Mouse (Mus musculus): ENCODE measurements at regions not wholly inside any gene's neighbourhood (a gene's known extent, or its start where the extent isn't known, plus 50 kb on each side); places are given as distances from the start of the nearest gene placed in this dataset.

GRCm38 (mm10) chr5:112012505-112013164 is 239.7 kb downstream of the Cryba4 start:
- Histone ChIP-seq H3K4me1 (ENCODE audit: control insufficient read depth, insufficient read depth, low read length) (no peaks in the 10 kb centered on the region), H3K4me2 (replicated peaks; ENCODE audit: low read depth, low read length, severe bottlenecking) (0 out of 2 replicates have a peak overlapping the region, but pooled peaks have one; percentile 10), H3K27me3 (ENCODE audit: control insufficient read depth, insufficient read depth, low read length) (0 out of 2 replicates have a peak, but pooled peaks cover 4% of the 10 kb centered on the region), H3K36me3 (ENCODE audit: control insufficient read depth, insufficient read depth, low read length) (no peaks in the 10 kb centered on the region), H3K9me3 (ENCODE audit: control insufficient read depth, low read length) (peaks cover 4% of the 10 kb centered on the region; the same call in 1 of the 2 replicates), H3K27ac (replicated peaks; ENCODE audit: low read depth, low read length) (no peak overlapping the region), H3K4me3 (replicated peaks; ENCODE audit: low read length) (no peak overlapping the region), H3K9ac (ENCODE audit: low read depth, low read length, severe bottlenecking) (no peak overlapping the region)
- ATAC-seq (ENCODE audit: low FRiP score, low read depth) (no peak), DNase-seq (ENCODE audit: low spot score) (no peak)
- 27% methylated on average over 9 of the region's 9 CpGs for WGBS
- no peak for TF ChIP-seq POLR2A (IDR thresholded peaks at IDR 0.05; ENCODE audit: borderline replicate concordance, extremely low read depth, insufficient read depth, insufficient read length)

GRCm38 (mm10) chr5:112018925-112019324 is 233.4 kb downstream of the Cryba4 start:
- no peak overlapping the region for H3K27ac ChIP-seq (replicated peaks; ENCODE audit: low read depth, low read length)
- DNase-seq (ENCODE audit: low spot score) (no peak), ATAC-seq (ENCODE audit: low FRiP score, low read depth) (no peak)

GRCm38 (mm10) chr5:112020882-112021281 is 231.4 kb downstream of the Cryba4 start:
- Histone ChIP-seq H3K9me3 (ENCODE audit: control insufficient read depth, low read length) (no peaks in the 10 kb centered on the region), H3K4me2 (replicated peaks; ENCODE audit: low read depth, low read length, severe bottlenecking) (no peak overlapping the region), H3K4me3 (replicated peaks; ENCODE audit: low read length) (no peak overlapping the region), H3K27me3 (ENCODE audit: control insufficient read depth, insufficient read depth, low read length) (no peaks in the 10 kb centered on the region), H3K36me3 (ENCODE audit: control insufficient read depth, insufficient read depth, low read length) (no peaks in the 10 kb centered on the region), H3K9ac (ENCODE audit: low read depth, low read length, severe bottlenecking) (no peak overlapping the region), H3K27ac (replicated peaks; ENCODE audit: low read depth, low read length) (no peak overlapping the region), H3K4me1 (ENCODE audit: control insufficient read depth, insufficient read depth, low read length) (no peaks in the 10 kb centered on the region)
- TF ChIP-seq POLR2A (IDR thresholded peaks at IDR 0.05; ENCODE audit: borderline replicate concordance, extremely low read depth, insufficient read depth, insufficient read length) = no peak
- WGBS = 72% methylated on average over 2 of the region's 2 CpGs
- DNase-seq (ENCODE audit: low spot score) (no peak), ATAC-seq (ENCODE audit: low FRiP score, low read depth) (no peak)

More at GRCm38 (mm10) chr5:112018925-112019324, 233.4 kb downstream of the Cryba4 start:
- Histone ChIP-seq H3K9me3 (ENCODE audit: control insufficient read depth, low read length) (peaks cover 4% of the 10 kb centered on the region; the same call in 1 of the 2 replicates), H3K4me2 (replicated peaks; ENCODE audit: low read depth, low read length, severe bottlenecking) (no peak overlapping the region), H3K4me3 (replicated peaks; ENCODE audit: low read length) (no peak overlapping the region), H3K9ac (ENCODE audit: low read depth, low read length, severe bottlenecking) (no peak overlapping the region), H3K27me3 (ENCODE audit: control insufficient read depth, insufficient read depth, low read length) (no peaks in the 10 kb centered on the region), H3K4me1 (ENCODE audit: control insufficient read depth, insufficient read depth, low read length) (no peaks in the 10 kb centered on the region), H3K36me3 (ENCODE audit: control insufficient read depth, insufficient read depth, low read length) (no peaks in the 10 kb centered on the region)
- TF ChIP-seq POLR2A (IDR thresholded peaks at IDR 0.05; ENCODE audit: borderline replicate concordance, extremely low read depth, insufficient read depth, insufficient read length) = no peak
- WGBS = 61% methylated on average over 7 of the region's 7 CpGs

GRCm38 (mm10) chr5:112029955-112030354 is 222.4 kb downstream of the Cryba4 start:
- Histone ChIP-seq H3K27me3 (ENCODE audit: control insufficient read depth, insufficient read depth, low read length) (no peaks in the 10 kb centered on the region), H3K4me3 (replicated peaks; ENCODE audit: low read length) (no peak overlapping the region), H3K27ac (replicated peaks; ENCODE audit: low read depth, low read length) (no peak overlapping the region), H3K4me2 (replicated peaks; ENCODE audit: low read depth, low read length, severe bottlenecking) (no peak overlapping the region), H3K4me1 (ENCODE audit: control insufficient read depth, insufficient read depth, low read length) (no peaks in the 10 kb centered on the region), H3K9ac (ENCODE audit: low read depth, low read length, severe bottlenecking) (no peak overlapping the region), H3K36me3 (ENCODE audit: control insufficient read depth, insufficient read depth, low read length) (no peaks in the 10 kb centered on the region), H3K9me3 (ENCODE audit: control insufficient read depth, low read length) (no peaks in the 10 kb centered on the region)
- DNase-seq (ENCODE audit: low spot score) = no peak
- TF ChIP-seq POLR2A (IDR thresholded peaks at IDR 0.05; ENCODE audit: borderline replicate concordance, extremely low read depth, insufficient read depth, insufficient read length) = no peak
- WGBS = 39% methylated on average over 11 of the region's 11 CpGs
- no peak for ATAC-seq (ENCODE audit: low FRiP score, low read depth)

- Histone ChIP-seq H3K9me3 (ENCODE audit: control insufficient read depth, low read length) (no peaks in the 10 kb centered on the region), H3K36me3 (ENCODE audit: control insufficient read depth, insufficient read depth, low read length) (no peaks in the 10 kb centered on the region), H3K4me1 (ENCODE audit: control insufficient read depth, insufficient read depth, low read length) (no peaks in the 10 kb centered on the region), H3K4me2 (replicated peaks; ENCODE audit: low read depth, low read length, severe bottlenecking) (no peak overlapping the region), H3K27ac (replicated peaks; ENCODE audit: low read depth, low read length) (no peak overlapping the region), H3K27me3 (ENCODE audit: control insufficient read depth, insufficient read depth, low read length) (no peaks in the 10 kb centered on the region; the same call in 1 of the 2 replicates), H3K4me3 (replicated peaks; ENCODE audit: low read length) (no peak overlapping the region), H3K9ac (ENCODE audit: low read depth, low read length, severe bottlenecking) (no peak overlapping the region)
- ATAC-seq (ENCODE audit: low FRiP score, low read depth) (no peak), DNase-seq (ENCODE audit: low spot score) (no peak)
- no peak for TF ChIP-seq POLR2A (IDR thresholded peaks at IDR 0.05; ENCODE audit: borderline replicate concordance, extremely low read depth, insufficient read depth, insufficient read length)
Observed at GRCm38 (mm10) chr5:112032036-112032435, 220.3 kb downstream of the Cryba4 start.
